Mouse (Mus musculus) left cerebral cortex, postnatal 25 days (tissue): ENCODE results near the gene Mars. TPM values are rescaled to one million over a fixed set of nuclear protein-coding genes. Genes with fewer than 3 reads are reported as not detected.
A peak's percentile ranks its signal among the peaks of the same experiment; 100 is the strongest.

ENCODE experiments used
- DNase-seq, 2 experiments: peaks; one replicate each; pipeline ENCODE4 v3.0.0; 2022; ENCODE audit warnings: low spot score in 2 of 2, mixed read lengths in 1 of 2
- intact Hi-C: fragments of 180-260 bp; cut with DNase I; formaldehyde crosslinking; loops from one replicate; pipeline ENCODE4 v1.15.1; 2025
- total RNA-seq, 2 experiments: library from RNA; stranded (reverse); gene quantifications; 2 replicates each; pipeline ENCODE4 v1.2.3; 2021

Gene Mars
- total RNA-seq, 2 experiments from 2014 or later: 56.0 to 57.1 TPM

- DNase-seq: no peak
- intact Hi-C loops: no loop called here
These were observed 43.2 kb downstream of the Mars start for GRCm38 (mm10) chr10:127268401-127268800.

- no peak for DNase-seq
- intact Hi-C loops: loop anchor here (2.0 kb wide), 1 partner anchor 43 kb away; the partner anchor contains the start of gene Mars
These were observed 44.3 kb downstream of the Mars start for GRCm38 (mm10) chr10:127267318-127267717.

- peak; percentile 92 to 98 for DNase-seq
- intact Hi-C loops: loop anchor here (1.0 to 2.0 kb wide), 2 partner anchors 22 to 44 kb away; partner anchors contain the start of gene Mars
These were observed 45.2 kb downstream of the Mars start, which contains the start of gene Dctn2 for GRCm38 (mm10) chr10:127266112-127267091. Dctn2 (plus strand) TSS chr10:127266368.

- intact Hi-C loops: loop anchor here (1.0 to 2.0 kb wide), 2 partner anchors 23 to 45 kb away; partner anchors contain the start of gene Mars
- no peak for DNase-seq
These were observed 45.9 kb downstream of the Mars start for GRCm38 (mm10) chr10:127265727-127266111.

DNA sequence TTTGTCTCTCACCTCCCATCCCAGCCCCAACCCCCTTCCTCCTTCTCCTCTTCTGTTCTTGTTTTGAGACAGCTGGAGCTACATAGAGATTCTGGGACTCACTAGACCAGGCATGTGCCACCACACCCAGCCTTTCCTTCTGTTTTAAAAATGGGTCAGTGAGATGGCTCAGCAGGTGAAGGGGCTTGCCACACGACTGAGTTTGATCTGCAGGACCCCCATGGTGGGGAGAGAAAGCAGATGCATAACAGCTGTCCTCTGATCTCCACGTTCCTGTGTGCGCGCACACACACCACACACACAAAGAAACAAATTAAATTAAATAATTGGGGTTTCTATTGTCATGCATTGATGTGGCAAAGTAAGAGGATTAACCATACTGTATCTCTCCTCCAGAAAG lies 46.6 kb downstream of the Mars start:
- DNase-seq: no peak
- intact Hi-C loops: no loop called here

- intact Hi-C loops: no loop called here
- no peak for DNase-seq
These were observed 47.2 kb downstream of the Mars start for GRCm38 (mm10) chr10:127264336-127264735.

GRCm38 (mm10) chr10:127263631-127264030 lies 48.0 kb downstream of the Mars start:
- intact Hi-C loops: no loop called here
- DNase-seq: no peak

GRCm38 (mm10) chr10:127262548-127263398 lies 48.8 kb downstream of the Mars start, which contains the start of gene Kif5a:
Kif5a (minus strand) TSS chr10:127263348.
- DNase-seq: peak; percentile 82 to 83
- intact Hi-C loops: no loop called here

GRCm38 (mm10) chr10:127261706-127262547 lies 49.7 kb downstream of the Mars start:
- peak in 1 of 2 experiments; percentile 48 for DNase-seq
- intact Hi-C loops: no loop called here

GRCm38 (mm10) chr10:127258489-127258888 lies 53.1 kb downstream of the Mars start:
- intact Hi-C loops: no loop called here
- no peak for DNase-seq

GRCm38 (mm10) chr10:127257790-127258189 lies 53.8 kb downstream of the Mars start:
- DNase-seq: no peak
- intact Hi-C loops: no loop called here

GRCm38 (mm10) chr10:127255625-127256345 lies 55.8 kb downstream of the Mars start:
- DNase-seq: peak in 1 of 2 experiments; percentile 69
- intact Hi-C loops: no loop called here

- intact Hi-C loops: no loop called here
- no peak for DNase-seq
These were observed 60.8 kb downstream of the Mars start for GRCm38 (mm10) chr10:127250810-127251209.

Other genes starting within 250 kb of the Mars start
- 10 to 100 TPM; 84.9 to 86.2 TPM for gene Cdk4, start 248.3 kb downstream of the Mars start, total RNA-seq
- 10 to 100 TPM; 65.5 to 71.5 TPM for gene Tspan31, start 241.5 kb downstream of the Mars start, total RNA-seq
- 100 to 1,000 TPM; 678 to 689 TPM for gene Agap2, start 236.5 kb downstream of the Mars start, total RNA-seq
- gene Os9, start 190.7 kb downstream of the Mars start, total RNA-seq: 100 to 1,000 TPM; 106 to 112 TPM
- 100 to 1,000 TPM; 111 to 116 TPM for gene B4galnt1, start 146.6 kb downstream of the Mars start, total RNA-seq
- 1 to 10 TPM; 2.4 to 4.1 TPM for gene Slc26a10, start 131.1 kb downstream of the Mars start, total RNA-seq
- 100 to 1,000 TPM; 142 to 156 TPM for gene Arhgef25, start 121.7 kb downstream of the Mars start, total RNA-seq
- 100 to 1,000 TPM; 210 TPM for gene Dtx3, start 116.1 kb downstream of the Mars start, total RNA-seq
- 10 to 100 TPM; 95.2 to 95.6 TPM for gene Pip4k2c, start 100.2 kb downstream of the Mars start, total RNA-seq
- gene Kif5a, start 48.4 kb downstream of the Mars start, total RNA-seq: 100 to 1,000 TPM; 934 to 952 TPM
- 100 to 1,000 TPM; 262 to 278 TPM for gene Dctn2, start 45.4 kb downstream of the Mars start, total RNA-seq
- gene Mbd6, start 22.8 kb downstream of the Mars start, total RNA-seq: 10 to 100 TPM; 32.2 to 38.9 TPM
- 1 to 10 TPM in 1 of 2 experiments, under 1 TPM in 1; 0.99 to 1.1 TPM for gene Arhgap9, start 10.2 kb upstream of the Mars start, total RNA-seq
- 1 to 10 TPM; 2.2 to 2.3 TPM for gene Gli1, start 30.2 kb upstream of the Mars start, total RNA-seq
- under 1 TPM; 0.11 to 0.18 TPM for gene Inhbe, start 42.6 kb upstream of the Mars start, total RNA-seq
- not detected for gene Inhbc, start 58.6 kb upstream of the Mars start, total RNA-seq
- gene R3hdm2, start 68.5 kb upstream of the Mars start, total RNA-seq: 100 to 1,000 TPM; 316 to 372 TPM
- gene Stac3, start 189.9 kb upstream of the Mars start, total RNA-seq: 1 to 10 TPM; 4.3 to 5.6 TPM
- gene Ndufa4l2, start 203.2 kb upstream of the Mars start, total RNA-seq: 1 to 10 TPM; 2.9 to 6.7 TPM
- gene Shmt2, start 210.7 kb upstream of the Mars start, total RNA-seq: 10 to 100 TPM; 25.7 to 29.9 TPM
- 1 to 10 TPM; 5.5 to 6.9 TPM for gene Nxph4, start 222.8 kb upstream of the Mars start, total RNA-seq